Mouse (Mus musculus) cerebellum, adult 2 months (tissue): ENCODE data around the gene Arhgap33.

Experiments used
- CTCF ChIP-seq: fragments of 200-500 bp; IDR thresholded peaks from 2 replicates; pipeline ENCODE4 v1.5.1; 2011; ENCODE audit warnings: low read depth, mild to moderate bottlenecking, control low read depth, low read length, moderate library complexity, borderline replicate concordance; ENCODE audit not compliant: insufficient read depth
- POLR2A ChIP-seq: fragments of 200-500 bp; IDR thresholded peaks from 2 replicates; pipeline ENCODE4 v1.6.1; 2011; ENCODE audit warnings: low read length, control low read depth, borderline replicate concordance; ENCODE audit not compliant: insufficient read depth

DNA sequence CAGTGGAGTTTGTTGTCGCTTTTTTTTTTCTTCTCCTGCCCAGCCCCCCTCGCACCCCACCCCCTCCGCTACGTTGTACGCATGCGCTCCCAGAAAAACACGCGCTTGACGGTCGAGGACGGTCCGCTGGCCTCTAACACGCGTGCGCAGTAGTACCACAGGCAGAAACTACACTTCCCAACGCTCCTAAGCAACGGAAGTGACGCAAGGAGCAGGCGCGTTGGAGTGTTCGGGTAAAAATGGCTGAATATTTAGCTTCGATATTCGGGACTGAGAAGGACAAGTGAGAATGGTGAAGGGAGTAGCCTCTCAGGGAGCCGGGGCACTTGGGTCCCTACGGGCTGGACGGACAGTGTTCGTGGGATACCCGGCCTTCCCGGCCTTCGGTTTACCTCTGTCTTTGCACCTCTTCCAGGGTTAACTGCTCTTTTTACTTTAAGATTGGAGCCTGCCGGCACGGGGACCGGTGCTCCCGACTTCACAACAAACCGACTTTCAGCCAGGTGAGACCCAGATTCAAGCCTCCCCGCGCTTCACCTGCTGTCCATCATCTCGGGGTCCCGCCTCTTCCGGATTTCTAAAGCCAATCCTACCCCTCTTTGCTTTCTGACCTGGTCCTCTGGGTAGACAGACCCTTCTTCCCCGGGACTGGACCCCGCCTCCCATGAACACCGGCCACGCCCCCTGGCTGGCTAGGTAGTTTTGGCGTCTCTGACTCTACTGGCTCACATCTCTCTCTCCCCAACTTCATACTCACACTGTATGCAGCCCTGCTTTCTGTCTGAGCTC is 28.5 kb upstream of the Arhgap33 start, which contains the start of the genes U2af1l4, Gm49396 and Psenen:
- no peak for TF ChIP-seq CTCF
- peak; percentile 61; the same call in 1 of the 2 replicates for TF ChIP-seq POLR2A
